Mouse (Mus musculus) testis, adult 10 weeks (tissue): Measurements from ENCODE around the gene Mbd5. TPM values are rescaled to one million over a fixed set of nuclear protein-coding genes. Genes with fewer than 3 reads are reported as not detected.

Source experiments
- polyA plus RNA-seq: library from polyadenylated mRNA; stranded (reverse); fragments of 350-450 nt; fragmentation: Illumina TruSeq; extraction: RNeasy Lipid Tissue Mini Kit (QIAGEN cat#74804); gene quantifications from one replicate; pipeline ENCODE4 v1.2.3, GENCODE M21; 2014; ENCODE audit warnings: low read depth, low replicate concordance

The Mbd5 gene
- 50.5 TPM for polyA plus RNA-seq

DNA sequence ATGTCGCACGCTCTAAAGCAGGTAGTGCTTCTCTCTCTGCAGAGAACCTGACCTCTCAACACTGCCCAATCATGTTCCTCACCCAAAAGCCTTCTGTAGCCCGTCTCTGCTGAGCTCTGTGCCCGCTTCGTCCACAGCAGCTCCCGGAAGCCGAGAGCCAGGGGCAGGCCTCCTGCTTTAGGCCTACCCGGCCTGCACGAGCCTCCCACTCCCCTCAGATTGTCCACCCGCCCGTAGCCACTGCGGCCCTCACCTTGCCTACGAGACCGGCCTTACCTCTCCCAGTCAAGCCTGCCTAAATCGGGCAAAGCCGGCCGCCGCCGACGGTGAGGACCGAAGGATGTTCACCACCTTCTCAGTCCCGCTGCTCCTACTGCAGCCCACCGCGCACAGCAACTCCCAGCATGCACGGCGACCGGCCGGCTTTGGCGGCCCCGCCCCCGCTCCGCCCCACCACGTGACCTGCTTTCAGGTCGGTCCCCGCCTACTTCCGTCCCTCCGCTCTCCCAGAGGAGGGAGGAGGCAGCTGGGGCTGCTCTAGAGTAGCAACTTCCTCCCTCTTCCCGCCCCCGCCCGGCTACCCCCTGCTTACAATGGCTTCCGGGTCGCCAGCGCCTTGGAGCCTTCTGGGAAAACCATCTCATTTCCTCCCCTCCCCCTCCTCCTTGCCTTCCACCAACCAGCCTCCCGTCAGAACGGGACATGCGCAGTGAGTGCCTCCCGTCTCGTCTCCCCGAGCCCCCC is at the start of gene Mbd5:
TSS of gene Mbd5 (plus strand) at position 668 of the 744 bp plus-strand sequence.

GRCm38 (mm10) chr2:48950252-48950315 is 776 bp downstream of the Mbd5 start, which contains the start of gene Orc4:
Gene Orc4 (minus strand): TSS chr2:48950277.

Other genes starting within 250 kb of the Mbd5 start
- gene Acvr2a, start 135.4 kb upstream of the Mbd5 start, polyA plus RNA-seq = 26.6 TPM
- 112 TPM for gene Orc4, start 769 bp downstream of the Mbd5 start, polyA plus RNA-seq